Mouse (Mus musculus) heart, embryonic 13.5 days (tissue): ENCODE data around the gene Pik3r5. TPM values are rescaled to one million over a fixed set of nuclear protein-coding genes. Genes with fewer than 3 reads are reported as not detected.

Source experiments
- ATAC-seq: fragments of 200-750 bp; cut with Nextera tagmentation; 2 replicates; pipeline ENCODE4 v1.8.0; 2017; ENCODE audit warnings: moderate TSS enrichment; ENCODE audit not compliant: insufficient number of reproducible peaks, low FRiP score, low TSS enrichment; ENCODE audit errors: extremely low read depth
- H3K27ac ChIP-seq: fragments of 300-500 bp; sonication (generic); replicated peaks from 2 replicates; pipeline ENCODE4 v1.5.1; 2015; ENCODE audit warnings: moderate library complexity, mild to moderate bottlenecking, inconsistent platforms
- H3K27me3 ChIP-seq: fragments of 300-500 bp; sonication (generic); replicated peaks from 2 replicates; pipeline ENCODE4 v1.6.1; 2015; ENCODE audit warnings: mild to moderate bottlenecking, inconsistent platforms
- H3K36me3 ChIP-seq: fragments of 300-500 bp; sonication (generic); 2 replicates; pipeline ENCODE4 v1.6.1; 2015; ENCODE audit warnings: mild to moderate bottlenecking, inconsistent platforms
- H3K4me1 ChIP-seq: fragments of 300-500 bp; sonication (generic); 2 replicates; pipeline ENCODE4 v1.6.1; 2015; ENCODE audit warnings: inconsistent platforms
- H3K4me2 ChIP-seq: fragments of 300-500 bp; sonication (generic); 2 replicates; pipeline ENCODE4 v1.6.1; 2015; ENCODE audit warnings: inconsistent platforms, mild to moderate bottlenecking, moderate library complexity
- H3K4me3 ChIP-seq: fragments of 300-500 bp; sonication (generic); 2 replicates; pipeline ENCODE4 v1.5.1; 2015; ENCODE audit warnings: moderate library complexity, mild to moderate bottlenecking, inconsistent platforms
- H3K9ac ChIP-seq: fragments of 300-500 bp; sonication (generic); 2 replicates; pipeline ENCODE4 v1.6.1; 2015; ENCODE audit warnings: inconsistent platforms, mild to moderate bottlenecking, moderate library complexity
- H3K9me3 ChIP-seq: fragments of 300-500 bp; sonication (generic); 2 replicates; pipeline ENCODE4 v1.6.1; 2016; ENCODE audit warnings: inconsistent platforms
- WGBS: fragments of 180-500 bp; shearing (Covaris S2); methylation state at CpG from one replicate; pipeline ENCODE4 v1.1.7; 2015; ENCODE audit warnings: mixed read lengths; 5-methylcytosine and 5-hydroxymethylcytosine counted together
- polyA plus RNA-seq: library from polyadenylated mRNA; unstranded; fragments of >200 nt; fragmentation: Nextera tagmentation; extraction: Ambion mirVana; gene quantifications from 2 replicates; pipeline ENCODE4 v1.2.1, GENCODE M21; 2015

Gene Pik3r5
- polyA plus RNA-seq, 1 experiment from 2014 or later: 0.39 TPM

GRCm38 (mm10) chr11:68486093-68486492 is 54.2 kb downstream of the Pik3r5 start:
- H3K9me3 ChIP-seq: no peaks in the 10 kb centered on the region
- H3K36me3 ChIP-seq: no peaks in the 10 kb centered on the region
- H3K27ac ChIP-seq: no peak overlapping the region
- WGBS: 80% methylated on average over 3 of the region's 3 CpGs
- ATAC-seq: no peak
- H3K4me3 ChIP-seq: no peak overlapping the region
- H3K27me3 ChIP-seq: peaks cover 19% of the 10 kb centered on the region; the same call in 1 of the 2 replicates
- H3K9ac ChIP-seq: no peak overlapping the region
- H3K4me2 ChIP-seq: no peak overlapping the region
- peaks cover 6% of the 10 kb centered on the region for H3K4me1 ChIP-seq

- Histone ChIP-seq H3K27ac (no peak overlapping the region), H3K4me1 (peaks cover 14% of the 10 kb centered on the region), H3K36me3 (no peaks in the 10 kb centered on the region), H3K9ac (no peak overlapping the region), H3K4me2 (no peak overlapping the region), H3K4me3 (no peak overlapping the region), H3K27me3 (peaks cover 26% of the 10 kb centered on the region; the same call in 1 of the 2 replicates), H3K9me3 (no peaks in the 10 kb centered on the region)
- ATAC-seq: no peak
- 80% methylated on average over 10 of the region's 10 CpGs for WGBS
These were observed 55.8 kb downstream of the Pik3r5 start for GRCm38 (mm10) chr11:68487720-68488119.

DNA sequence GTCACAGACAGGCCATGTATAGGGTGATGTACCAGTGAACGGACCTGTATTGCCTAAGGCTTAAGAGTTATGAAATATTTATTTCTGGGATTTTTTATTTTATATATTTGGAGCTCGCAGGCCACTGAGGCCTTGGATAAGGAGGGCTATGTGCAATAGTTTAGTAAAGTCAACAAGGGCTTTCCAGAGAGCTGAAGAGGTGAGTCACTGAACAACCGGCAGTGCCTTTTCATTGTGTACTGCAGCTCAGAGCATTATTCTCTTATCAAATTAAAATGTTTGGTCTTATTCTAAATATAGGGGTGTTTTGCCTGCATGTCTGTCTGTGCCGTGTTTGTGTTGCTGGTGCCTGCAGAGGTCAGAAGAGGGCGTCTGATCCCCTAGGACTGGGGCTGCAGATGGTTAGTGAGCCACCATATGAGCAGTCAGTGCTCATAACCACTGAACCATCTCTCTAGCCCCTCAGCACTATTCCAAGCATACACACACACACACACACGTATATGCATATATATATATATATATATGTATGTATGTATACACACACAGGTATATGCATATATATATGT is 56.4 kb downstream of the Pik3r5 start:
- 54% methylated on average over 6 of the region's 6 CpGs for WGBS

DNA sequence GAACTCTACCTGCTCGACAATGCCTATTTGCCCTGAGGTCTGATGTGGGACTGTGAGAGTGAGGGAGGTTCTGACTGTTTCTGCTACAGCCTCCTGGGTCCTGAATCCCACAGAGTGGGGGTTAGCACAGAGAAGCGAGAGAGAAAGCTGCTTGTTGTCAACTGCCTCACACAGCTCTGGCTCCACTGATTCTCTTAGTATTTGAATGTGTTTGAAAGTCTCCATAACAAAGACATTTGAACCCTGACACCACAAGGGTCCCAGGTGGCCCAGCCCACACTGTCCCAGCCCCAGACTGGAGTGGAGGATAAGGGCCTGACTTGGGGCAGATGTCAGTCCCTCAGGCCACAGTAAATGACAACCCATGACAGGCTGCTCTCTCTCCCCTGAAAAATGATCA is 57.3 kb downstream of the Pik3r5 start:
- WGBS: 48% methylated on average over 2 of the region's 2 CpGs
- Histone ChIP-seq H3K36me3 (no peaks in the 10 kb centered on the region), H3K27me3 (peaks cover 21% of the 10 kb centered on the region; the same call in 1 of the 2 replicates), H3K4me1 (peaks cover 28% of the 10 kb centered on the region), H3K9me3 (no peaks in the 10 kb centered on the region), H3K4me2 (no peak overlapping the region), H3K27ac (no peak overlapping the region), H3K4me3 (no peak overlapping the region), H3K9ac (no peak overlapping the region)
- ATAC-seq: no peak

More for the DNA sequence above, 56.4 kb downstream of the Pik3r5 start:
- no peak for ATAC-seq
- Histone ChIP-seq H3K4me2 (no peak overlapping the region), H3K9ac (no peak overlapping the region), H3K36me3 (no peaks in the 10 kb centered on the region), H3K4me1 (peaks cover 19% of the 10 kb centered on the region), H3K4me3 (no peak overlapping the region), H3K27ac (no peak overlapping the region), H3K9me3 (no peaks in the 10 kb centered on the region), H3K27me3 (peaks cover 30% of the 10 kb centered on the region; the same call in 1 of the 2 replicates)

- Histone ChIP-seq H3K27ac (no peak overlapping the region), H3K4me2 (no peak overlapping the region), H3K4me1 (peaks cover 26% of the 10 kb centered on the region), H3K4me3 (no peak overlapping the region), H3K36me3 (no peaks in the 10 kb centered on the region), H3K9ac (no peak overlapping the region), H3K27me3 (peaks cover 30% of the 10 kb centered on the region; the same call in 1 of the 2 replicates), H3K9me3 (no peaks in the 10 kb centered on the region)
- WGBS: 85% methylated on average over 11 of the region's 11 CpGs
- no peak for ATAC-seq
These were observed 60.7 kb downstream of the Pik3r5 start for GRCm38 (mm10) chr11:68492592-68492991.

DNA sequence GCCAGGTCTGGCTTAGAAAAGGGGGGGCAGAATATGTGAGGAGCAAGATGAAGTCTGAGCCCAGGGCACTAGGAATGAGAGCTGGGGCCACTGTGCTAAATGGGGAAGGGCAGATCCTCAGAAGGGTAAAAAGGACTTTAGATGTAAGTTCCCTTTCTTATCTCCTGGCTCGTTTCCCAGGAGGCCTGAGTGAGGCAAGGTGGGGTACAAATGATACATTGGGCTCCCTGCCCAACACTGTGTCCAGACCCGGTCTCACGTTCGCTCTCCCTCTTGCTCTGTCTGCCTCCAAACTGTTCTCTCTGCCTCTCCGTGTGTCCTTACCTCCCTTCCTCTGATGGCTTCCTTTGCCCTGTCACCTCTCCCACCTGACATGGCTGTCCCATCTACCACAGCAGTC is 61.8 kb downstream of the Pik3r5 start:
- Histone ChIP-seq H3K4me2 (peak overlapping the region; percentile 16; the same call in 1 of the 2 replicates), H3K9ac (no peak overlapping the region), H3K4me1 (peaks cover 26% of the 10 kb centered on the region), H3K9me3 (no peaks in the 10 kb centered on the region), H3K36me3 (no peaks in the 10 kb centered on the region), H3K27ac (peak overlapping the region; percentile 45; the same call in 1 of the 2 replicates), H3K4me3 (no peak overlapping the region), H3K27me3 (peaks cover 30% of the 10 kb centered on the region; the same call in 1 of the 2 replicates)
- ATAC-seq: peak; percentile 39; the same call in 1 of the 2 replicates
- WGBS: 18% methylated on average over 5 of the region's 5 CpGs

- Histone ChIP-seq H3K4me2 (no peak overlapping the region), H3K27me3 (peaks cover 28% of the 10 kb centered on the region; the same call in 1 of the 2 replicates), H3K36me3 (no peaks in the 10 kb centered on the region), H3K9ac (no peak overlapping the region), H3K4me1 (peaks cover 38% of the 10 kb centered on the region), H3K9me3 (no peaks in the 10 kb centered on the region), H3K27ac (peak overlapping the region; percentile 52; the same call in 1 of the 2 replicates), H3K4me3 (no peak overlapping the region)
- no peak for ATAC-seq
- WGBS: 54% methylated on average over 6 of the region's 6 CpGs
These were observed 65.2 kb downstream of the Pik3r5 start for GRCm38 (mm10) chr11:68497081-68497480.

DNA sequence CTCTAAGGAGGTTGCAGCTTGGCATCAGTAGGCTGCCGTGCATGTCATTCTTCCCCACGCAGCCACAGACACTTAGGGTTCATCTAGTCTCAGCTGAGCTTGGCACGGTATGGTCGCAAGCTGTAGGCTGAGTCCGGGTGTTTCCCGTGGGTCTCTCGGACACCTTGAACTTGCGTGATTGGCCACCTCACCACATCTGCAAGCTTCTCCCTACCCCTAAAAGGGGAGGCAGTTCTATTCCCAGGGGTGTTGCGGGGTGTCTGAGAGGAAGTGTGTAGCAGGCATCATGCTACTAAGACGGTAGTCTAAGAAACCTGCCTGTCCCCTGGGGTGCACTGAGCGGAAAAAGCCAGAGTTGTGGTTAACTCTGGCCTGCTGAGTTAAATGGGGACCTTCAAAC is 66.6 kb downstream of the Pik3r5 start:
- Histone ChIP-seq H3K9me3 (no peaks in the 10 kb centered on the region), H3K36me3 (no peaks in the 10 kb centered on the region), H3K27me3 (peaks cover 28% of the 10 kb centered on the region; the same call in 1 of the 2 replicates), H3K4me2 (no peak overlapping the region), H3K27ac (no peak overlapping the region), H3K9ac (no peak overlapping the region), H3K4me3 (no peak overlapping the region), H3K4me1 (peaks cover 27% of the 10 kb centered on the region)
- 87% methylated on average over 11 of the region's 11 CpGs for WGBS
- no peak for ATAC-seq

DNA sequence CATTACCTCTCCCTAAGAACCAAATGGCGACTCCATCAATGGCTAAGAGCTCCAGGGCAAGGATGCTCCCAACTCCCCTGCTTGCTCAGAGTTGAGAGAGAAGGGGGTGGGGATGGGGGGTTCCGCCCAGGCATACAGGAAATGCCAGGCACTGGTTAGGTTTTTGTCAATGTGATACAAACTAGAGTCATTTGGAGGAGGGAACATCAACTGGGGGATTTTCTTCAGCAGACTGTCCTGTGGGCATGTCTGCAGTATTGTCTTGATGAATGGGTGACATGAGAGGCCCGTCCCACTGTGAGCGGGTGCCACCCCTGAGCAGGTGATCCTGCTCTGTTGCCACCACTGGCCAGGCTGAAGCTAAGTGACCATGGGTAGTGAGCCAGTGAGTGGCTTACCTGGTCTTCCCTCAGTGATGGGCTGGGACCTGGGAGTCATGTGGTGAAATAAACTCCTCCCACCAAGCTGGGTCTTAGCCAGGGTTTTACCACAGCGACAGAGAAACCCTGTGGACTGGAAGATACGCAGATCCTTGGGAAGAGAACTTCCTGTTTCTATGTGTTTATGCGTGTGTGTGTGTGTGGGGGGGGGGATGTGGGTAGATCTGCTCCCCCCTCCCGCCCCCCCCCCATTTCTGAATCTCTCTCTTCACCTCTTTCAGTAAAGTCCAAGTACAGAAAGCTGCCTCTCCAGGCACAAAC is 67.2 kb downstream of the Pik3r5 start:
- Histone ChIP-seq H3K4me2 (no peak overlapping the region), H3K9me3 (no peaks in the 10 kb centered on the region), H3K27ac (no peak overlapping the region), H3K9ac (no peak overlapping the region), H3K4me1 (peaks cover 21% of the 10 kb centered on the region), H3K36me3 (no peaks in the 10 kb centered on the region), H3K4me3 (no peak overlapping the region), H3K27me3 (peaks cover 32% of the 10 kb centered on the region; the same call in 1 of the 2 replicates)
- no peak for ATAC-seq
- 59% methylated on average over 8 of the region's 8 CpGs for WGBS

DNA sequence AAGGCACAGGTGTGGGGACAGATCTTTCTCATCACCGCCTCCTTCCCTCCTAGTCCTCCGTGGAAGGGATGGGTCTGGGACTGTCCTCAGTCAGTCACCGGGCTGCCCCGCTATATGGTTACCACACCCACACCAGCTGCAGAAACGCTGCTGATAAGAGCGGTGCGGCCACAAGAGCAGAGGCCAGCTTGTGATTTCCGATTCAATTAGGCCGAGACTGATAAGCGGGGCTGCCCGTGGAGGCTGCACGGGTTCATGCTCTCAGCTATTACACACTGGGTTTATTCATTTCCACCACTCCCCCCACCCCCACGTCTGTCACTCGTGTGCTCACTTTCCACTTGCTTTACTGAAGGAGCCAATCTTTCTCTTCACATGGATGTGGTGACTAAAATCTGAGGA is 69.0 kb downstream of the Pik3r5 start:
- peaks cover 19% of the 10 kb centered on the region for H3K4me1 ChIP-seq
- peak overlapping the region; percentile 65; the same call in 1 of the 2 replicates for H3K9ac ChIP-seq
- H3K4me3 ChIP-seq: peak overlapping the region; percentile 16; the same call in 1 of the 2 replicates
- whole genome bisulfite sequencing: 5% methylated on average over 14 of the region's 14 CpGs
- ATAC-seq: no peak
- no peaks in the 10 kb centered on the region for H3K36me3 ChIP-seq
- peaks cover 27% of the 10 kb centered on the region; the same call in 1 of the 2 replicates for H3K27me3 ChIP-seq
- H3K27ac ChIP-seq: no peak overlapping the region
- peak overlapping the region; percentile 54 for H3K4me2 ChIP-seq
- no peaks in the 10 kb centered on the region for H3K9me3 ChIP-seq

GRCm38 (mm10) chr11:68502408-68502807 is 70.5 kb downstream of the Pik3r5 start:
- H3K4me1 ChIP-seq: peaks cover 16% of the 10 kb centered on the region
- no peaks in the 10 kb centered on the region for H3K36me3 ChIP-seq
- WGBS: 61% methylated on average over 2 of the region's 2 CpGs
- peaks cover 25% of the 10 kb centered on the region; the same call in 1 of the 2 replicates for H3K27me3 ChIP-seq
- H3K4me3 ChIP-seq: no peak overlapping the region
- no peaks in the 10 kb centered on the region for H3K9me3 ChIP-seq
- H3K27ac ChIP-seq: no peak overlapping the region
- ATAC-seq: no peak
- H3K4me2 ChIP-seq: no peak overlapping the region
- no peak overlapping the region for H3K9ac ChIP-seq
